ENCODE assay signal across 11 mouse cellular contexts in the genomic region with DNA sequence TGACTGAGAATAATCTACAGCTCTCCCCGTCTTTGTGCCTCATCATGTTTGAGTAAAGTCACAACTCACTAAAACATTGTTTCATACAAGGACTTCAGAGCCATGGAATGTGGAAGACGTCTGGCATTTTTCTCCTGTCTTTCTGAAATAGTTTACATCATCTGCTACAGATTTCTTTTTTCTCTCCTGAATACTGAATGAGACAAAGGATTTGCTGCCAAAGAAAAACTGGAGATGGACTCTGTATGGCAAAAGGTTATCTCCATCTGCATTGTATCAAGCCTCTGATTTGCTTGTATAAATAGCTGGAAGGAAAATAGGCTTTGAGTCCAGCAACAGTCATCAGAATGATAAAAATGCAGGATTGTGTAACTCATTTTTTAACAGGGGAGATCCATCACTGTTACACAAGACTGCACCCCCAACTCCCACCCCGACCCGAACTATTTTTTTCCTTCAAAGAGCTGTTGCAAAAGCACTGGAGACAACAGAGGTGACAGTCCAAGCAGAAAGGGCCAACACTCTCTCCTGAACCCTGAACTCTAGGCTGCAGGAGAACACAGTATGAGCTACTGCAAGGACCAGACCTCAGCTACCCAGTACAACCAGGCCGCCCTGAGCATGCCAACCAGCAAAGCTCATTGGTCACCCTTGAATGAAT. TPM values are rescaled to one million over a fixed set of nuclear protein-coding genes. Genes with fewer than 3 reads are reported as not detected.
A peak's percentile ranks its signal among the peaks of the same experiment; 100 is the strongest.
DNase-seq lines count a peak whose midpoint lies in the region; ATAC-seq lines count a peak whose summit lies in the region.
"Had no signal": no experiment of that assay in that cellular context is flagged by ENCODE, and none has a peak within 500 bp of the region (broad histone marks: within the 10 kb centered on the region; RNA-seq: fewer than 3 reads in every experiment).

No protein-coding gene starts in this region.

- WGBS in embryonic facial prominence, embryonic 14.5 days: 57% methylated on average over 5 of the region's 5 CpGs
- 37% methylated on average over 5 of the region's 5 CpGs for WGBS in kidney, embryonic 16.5 days

- H3K27ac ChIP-seq in embryonic facial prominence, embryonic 14.5 days (replicated peaks; ENCODE audit: low read depth, low read length): no peak overlapping the region; the same call in 1 of the 2 replicates
- peak overlapping the region; percentile 70 for H3K27ac ChIP-seq in kidney, embryonic 16.5 days (ENCODE audit: low read length)
- H3K27ac ChIP-seq: limb, embryonic 13.5 days had no signal

- peak; percentile 52 for DNase-seq in heart, adult 8-10 months (ENCODE audit: low spot score)
- no peak for DNase-seq in heart, postnatal 25 days (ENCODE audit: low spot score)
- DNase-seq in embryonic facial prominence, embryonic 14.5 days (ENCODE audit: low spot score): peak; percentile 72
- DNase-seq in lung, postnatal 36 days: peak; percentile 53
- DNase-seq in thymus, postnatal 25 days: no peak
- no peak for DNase-seq in thymus, postnatal 36 days
- no peak for DNase-seq in left cerebral cortex, adult 8-10 months (ENCODE audit: low spot score in 2 of 2)

- no peak overlapping the region for H3K9ac ChIP-seq in embryonic facial prominence, embryonic 14.5 days (ENCODE audit: low read depth, low read length)
- H3K9ac ChIP-seq in kidney, embryonic 16.5 days (replicated peaks; ENCODE audit: low read length): no peak overlapping the region
- H3K9ac ChIP-seq: limb, embryonic 13.5 days had no signal

- no peaks in the 10 kb centered on the region for H3K27me3 ChIP-seq in embryonic facial prominence, embryonic 14.5 days (replicated peaks; ENCODE audit: control insufficient read depth, insufficient read depth, low read length)
- no peaks in the 10 kb centered on the region for H3K27me3 ChIP-seq in kidney, embryonic 16.5 days (ENCODE audit: insufficient read depth, low read length)
- H3K27me3 ChIP-seq: CH12.LX; limb, embryonic 13.5 days; megakaryocyte, embryonic 14.5 days had no signal

- H3K4me3 ChIP-seq in embryonic facial prominence, embryonic 14.5 days (ENCODE audit: low read depth, low read length): no peak overlapping the region
- H3K4me3 ChIP-seq in kidney, embryonic 16.5 days (ENCODE audit: low read length): no peak overlapping the region
- H3K4me3 ChIP-seq: limb, embryonic 13.5 days; megakaryocyte, embryonic 14.5 days had no signal

- intact Hi-C loops in heart, postnatal 25 days (cut with DNase I): no loop called here

- H3K4me2 ChIP-seq in embryonic facial prominence, embryonic 14.5 days (ENCODE audit: low read depth, low read length): no peak overlapping the region
- H3K4me2 ChIP-seq in kidney, embryonic 16.5 days (replicated peaks; ENCODE audit: low read depth, low read length): no peak overlapping the region
- H3K4me2 ChIP-seq: limb, embryonic 13.5 days had no signal

- no peaks in the 10 kb centered on the region for H3K36me3 ChIP-seq in embryonic facial prominence, embryonic 14.5 days (ENCODE audit: control insufficient read depth, insufficient read depth, low read length)
- no peaks in the 10 kb centered on the region for H3K36me3 ChIP-seq in kidney, embryonic 16.5 days (ENCODE audit: insufficient read depth, low read length)
- H3K36me3 ChIP-seq: limb, embryonic 13.5 days had no signal

- H3K4me1 ChIP-seq in embryonic facial prominence, embryonic 14.5 days (ENCODE audit: control insufficient read depth, insufficient read depth, low read length): peaks cover 17% of the 10 kb centered on the region
- no peaks in the 10 kb centered on the region for H3K4me1 ChIP-seq in kidney, embryonic 16.5 days (ENCODE audit: insufficient read depth, low read length)
- H3K4me1 ChIP-seq: limb, embryonic 13.5 days; megakaryocyte, embryonic 14.5 days had no signal

- no peaks in the 10 kb centered on the region for H3K9me3 ChIP-seq in embryonic facial prominence, embryonic 14.5 days (ENCODE audit: control insufficient read depth, low read length)
- no peaks in the 10 kb centered on the region for H3K9me3 ChIP-seq in kidney, embryonic 16.5 days (ENCODE audit: low read length)
- H3K9me3 ChIP-seq: limb, embryonic 13.5 days; megakaryocyte, embryonic 14.5 days had no signal

- no peak; the same call in 1 of the 2 replicates for ATAC-seq in embryonic facial prominence, embryonic 14.5 days (ENCODE audit: low read depth)
- peak; percentile 55 for ATAC-seq in kidney, embryonic 16.5 days (ENCODE audit: low FRiP score, low TSS enrichment)

RNA-seq across cellular contexts. Expression of a gene that starts 21.8 kb away (rescaled TPM):
- 1 to 10 TPM; 3.7 to 5.1 (median 3.9) TPM for total RNA-seq in heart, adult 8-10 months (2022)
- total RNA-seq in heart, postnatal 25 days (2021): 1 to 10 TPM; 5.6 to 6.3 TPM
- 10.6 and 12.1 TPM in 2 replicates for polyA plus RNA-seq in embryonic facial prominence, embryonic 14.5 days (2014; fragmentation: Nextera tagmentation; extraction: Ambion mirVana)
- polyA plus RNA-seq in kidney, embryonic 16.5 days (2015; fragmentation: Nextera tagmentation; extraction: Ambion mirVana): 3.1 and 3.6 TPM in 2 replicates
- total RNA-seq in left cerebral cortex, adult 8-10 months (2022): 1 to 10 TPM in 1 of 4 experiments, under 1 TPM in 3; 0.82 to 1.6 (median 1.00) TPM
- total RNA-seq: CH12.LX had no signal

Comparison
In these comparisons a context has a peak if more than half of its experiments do, and no peak if none do; other contexts are left out.
1. DNase-seq: peak in heart, adult 8-10 months (single experiment), embryonic facial prominence, embryonic 14.5 days (single experiment) and lung, postnatal 36 days (single experiment); none in heart, postnatal 25 days (single experiment), thymus, postnatal 25 days (single experiment), thymus, postnatal 36 days (0 of 2) and left cerebral cortex, adult 8-10 months (0 of 2).